Mouse (Mus musculus) neutrophil, adult 5-6 weeks (primary cell): ENCODE results near the gene Ccl24. TPM values are rescaled to one million over a fixed set of nuclear protein-coding genes. Genes with fewer than 3 reads are reported as not detected.

Experiments
- ATAC-seq: fragments of 151-379, 151-347 bp; 2 replicates; pipeline ENCODE4 v1.8.0; 2017; ENCODE audit warnings: mild to moderate bottlenecking, moderate TSS enrichment; ENCODE audit not compliant: insufficient number of reproducible peaks, poor library complexity, low FRiP score, severe bottlenecking; ENCODE audit errors: extremely low read depth
- total RNA-seq: library from RNA; stranded (forward); fragments of 200-1000 nt; gene quantifications from 2 replicates; pipeline ENCODE4 v1.2.3, GENCODE M21; 2017

Gene Ccl24
- total RNA-seq, 1 experiment from 2014 or later, result not detected

- ATAC-seq, result no peak
These were observed 21.3 kb downstream of the Ccl24 start for GRCm38 (mm10) chr5:135551591-135551990.

DNA sequence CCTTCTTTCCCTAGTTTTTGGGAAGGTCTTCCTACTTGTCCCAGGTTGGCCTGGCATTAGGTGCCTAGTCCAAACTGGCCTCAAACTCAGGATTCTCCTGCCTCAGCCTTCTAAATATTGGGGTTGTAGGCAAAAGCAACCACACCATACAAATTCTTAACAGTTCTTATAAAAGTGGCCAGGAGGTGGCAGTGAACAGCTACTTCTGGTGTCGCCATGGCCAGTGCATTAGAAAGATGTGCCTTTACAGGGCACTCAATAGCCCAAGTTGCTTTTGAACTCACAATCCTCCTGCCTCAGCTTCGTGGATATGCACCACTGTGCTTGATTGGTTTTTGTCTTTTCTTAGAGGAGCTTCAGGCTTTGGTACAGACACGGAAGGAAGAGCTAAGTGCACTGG, 21.9 kb downstream of the Ccl24 start:
- peak; percentile 62 for ATAC-seq

DNA sequence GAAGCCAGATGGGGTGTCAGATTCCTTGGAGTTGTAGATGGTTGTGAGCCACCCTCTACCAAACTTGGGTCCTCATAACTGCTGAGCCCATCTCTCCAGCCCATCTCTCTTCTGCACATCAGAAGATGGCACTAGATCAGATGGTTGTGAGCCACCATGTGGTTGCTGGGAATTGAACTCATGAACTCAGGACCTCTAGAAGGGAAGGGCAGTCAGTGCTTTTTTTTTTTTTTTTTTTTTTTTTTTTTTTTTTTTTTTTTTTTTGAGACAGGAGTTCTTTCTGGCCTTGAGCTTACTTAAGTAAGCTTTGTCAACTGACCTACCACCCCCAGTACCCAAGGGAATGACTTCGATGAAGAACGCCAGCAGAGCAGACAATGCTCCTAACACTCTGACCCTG, 24.9 kb downstream of the Ccl24 start:
- no peak for ATAC-seq

DNA sequence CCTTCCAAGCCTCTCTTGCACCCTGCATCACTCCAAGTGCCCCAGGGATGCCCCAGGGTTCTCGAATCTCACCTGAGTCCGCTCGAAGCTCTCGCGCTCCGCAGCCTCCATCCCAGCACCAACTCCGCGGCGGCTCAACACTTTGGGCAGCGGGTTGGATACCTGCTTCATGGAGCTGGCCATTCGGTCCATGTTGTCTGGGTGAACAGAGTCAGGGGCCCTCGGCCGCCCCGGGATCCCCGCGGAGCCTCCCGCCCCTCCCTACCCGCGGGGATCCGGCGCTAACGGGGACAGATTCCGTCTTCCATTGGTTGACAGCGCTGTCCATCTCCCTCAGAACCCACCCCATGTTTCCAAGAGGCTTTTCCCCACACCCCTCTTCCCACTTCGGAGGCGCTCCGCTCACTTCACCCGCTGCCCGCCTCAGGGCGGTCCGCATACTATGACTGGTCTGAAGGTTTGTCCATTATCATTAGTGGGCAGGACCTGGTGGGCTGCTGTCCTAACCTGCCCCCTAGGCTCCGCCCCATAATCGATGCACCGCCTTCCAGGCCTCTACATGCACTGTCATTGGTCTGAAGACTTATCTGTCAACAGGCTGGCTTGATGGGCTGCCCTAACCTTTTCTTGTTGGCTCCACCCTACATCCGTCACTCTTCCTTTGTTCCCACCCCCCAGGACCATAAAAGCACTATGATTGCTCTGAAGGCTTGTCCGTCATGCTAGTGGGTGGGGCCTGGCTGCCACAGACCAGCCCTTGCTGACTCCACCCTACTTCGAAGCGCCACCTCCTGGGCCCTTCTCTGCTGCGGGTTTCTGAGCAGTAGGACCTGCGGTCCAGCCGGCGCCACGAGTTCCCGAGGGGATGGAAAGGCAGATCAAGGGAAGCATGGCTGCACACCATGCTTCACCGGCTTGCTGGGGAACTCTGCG, 27.7 kb downstream of the Ccl24 start, which contains the start of gene Hip1:
Gene Hip1 (minus strand): TSS at position 256 of the 933 bp plus-strand sequence.
- peak; percentile 95 for ATAC-seq

GRCm38 (mm10) chr5:135544032-135544558, 28.8 kb downstream of the Ccl24 start:
- no peak for ATAC-seq

DNA sequence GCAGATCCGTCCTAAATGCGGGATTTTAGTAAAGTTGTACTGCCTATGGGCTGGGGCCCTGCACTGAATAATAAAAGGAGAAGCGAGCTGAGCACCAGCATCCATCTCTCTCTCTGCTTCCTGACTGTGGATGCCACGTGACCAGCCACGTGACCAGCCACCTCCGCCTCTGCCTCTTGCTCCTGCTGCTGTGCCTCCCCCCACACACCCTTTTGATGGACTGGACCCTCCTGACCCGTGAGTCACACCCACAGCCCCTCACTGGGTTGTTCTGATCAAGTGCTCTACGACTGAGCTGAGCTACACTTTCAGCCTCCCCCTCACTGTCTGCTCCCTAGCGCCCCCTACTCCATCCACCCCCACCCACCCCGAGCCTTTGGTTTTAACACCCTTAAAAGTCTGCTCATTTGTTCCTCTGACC, 35.0 kb downstream of the Ccl24 start:
- ATAC-seq, result peak; percentile 53

DNA sequence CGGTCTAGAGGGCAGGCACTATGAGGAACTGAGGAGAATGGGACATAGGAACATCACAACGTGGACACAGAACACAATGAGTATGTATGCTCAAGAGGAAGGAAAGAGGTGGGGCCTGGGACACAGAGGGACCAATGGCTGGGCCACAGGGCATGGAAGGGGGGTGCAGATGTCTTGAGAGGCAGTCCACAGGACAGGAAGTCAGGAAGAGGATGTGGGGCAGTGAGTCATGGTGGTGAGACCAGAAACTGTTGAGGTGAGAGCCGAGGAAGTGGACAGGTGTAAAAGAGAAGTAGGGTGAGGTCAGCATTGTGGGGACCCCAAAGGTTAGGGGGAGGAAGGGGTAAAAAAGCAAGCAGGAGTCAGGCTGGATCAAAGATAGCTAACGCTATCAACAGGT, 35.5 kb downstream of the Ccl24 start:
- ATAC-seq, result peak; percentile 98

GRCm38 (mm10) chr5:135535867-135536266, 37.0 kb downstream of the Ccl24 start:
- no peak for ATAC-seq

DNA sequence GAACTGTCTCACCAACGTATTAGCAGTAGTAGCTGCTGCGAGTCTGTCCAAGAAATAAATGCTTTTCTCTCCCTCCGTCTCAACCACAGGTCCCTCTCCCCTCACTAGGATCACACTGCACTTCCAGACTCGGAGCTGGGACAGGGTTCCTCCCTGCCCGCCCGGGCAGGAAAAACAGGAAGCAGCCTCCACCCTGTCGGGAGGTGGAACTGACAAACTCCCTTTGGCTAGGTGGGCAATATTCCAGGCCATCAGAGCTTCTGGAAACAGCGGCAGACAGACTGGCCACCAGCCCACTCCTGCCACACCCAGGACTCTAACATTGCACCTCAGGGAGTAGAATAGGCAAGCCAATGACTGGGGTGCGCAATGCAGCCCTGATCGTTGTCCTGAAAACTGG, 39.4 kb downstream of the Ccl24 start:
- no peak for ATAC-seq

DNA sequence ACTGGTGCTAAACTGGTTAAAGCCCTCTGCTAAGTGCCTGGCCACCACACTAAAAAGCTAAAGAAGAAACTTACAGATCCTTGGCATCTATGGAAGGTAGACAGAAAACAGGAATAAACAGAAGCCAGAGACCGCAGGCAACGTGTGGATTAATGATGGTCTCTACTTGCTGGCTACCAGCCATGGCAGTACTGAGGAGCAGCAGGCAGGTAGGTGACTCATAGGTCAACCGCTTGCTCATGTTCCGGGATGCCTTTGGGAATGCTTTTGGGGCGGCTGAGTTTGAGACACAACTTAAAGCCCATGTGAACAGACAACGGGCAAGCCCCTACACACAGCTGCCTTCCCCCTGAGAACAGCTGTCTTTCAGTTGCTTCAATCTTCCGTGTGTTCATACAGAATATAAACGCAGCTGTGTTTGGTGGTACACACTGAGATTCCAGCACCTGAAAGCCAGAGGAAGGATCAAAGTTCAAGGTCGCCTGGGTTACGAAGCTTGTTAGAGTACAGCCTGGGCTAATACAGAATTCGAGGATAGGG, 41.5 kb downstream of the Ccl24 start:
- ATAC-seq, result no peak

GRCm38 (mm10) chr5:135529964-135530363, 42.9 kb downstream of the Ccl24 start:
- ATAC-seq, result no peak

- ATAC-seq, result no peak
These were observed 43.5 kb downstream of the Ccl24 start for GRCm38 (mm10) chr5:135529310-135529709.

- ATAC-seq, result no peak
These were observed 44.9 kb downstream of the Ccl24 start for GRCm38 (mm10) chr5:135527986-135528385.

DNA sequence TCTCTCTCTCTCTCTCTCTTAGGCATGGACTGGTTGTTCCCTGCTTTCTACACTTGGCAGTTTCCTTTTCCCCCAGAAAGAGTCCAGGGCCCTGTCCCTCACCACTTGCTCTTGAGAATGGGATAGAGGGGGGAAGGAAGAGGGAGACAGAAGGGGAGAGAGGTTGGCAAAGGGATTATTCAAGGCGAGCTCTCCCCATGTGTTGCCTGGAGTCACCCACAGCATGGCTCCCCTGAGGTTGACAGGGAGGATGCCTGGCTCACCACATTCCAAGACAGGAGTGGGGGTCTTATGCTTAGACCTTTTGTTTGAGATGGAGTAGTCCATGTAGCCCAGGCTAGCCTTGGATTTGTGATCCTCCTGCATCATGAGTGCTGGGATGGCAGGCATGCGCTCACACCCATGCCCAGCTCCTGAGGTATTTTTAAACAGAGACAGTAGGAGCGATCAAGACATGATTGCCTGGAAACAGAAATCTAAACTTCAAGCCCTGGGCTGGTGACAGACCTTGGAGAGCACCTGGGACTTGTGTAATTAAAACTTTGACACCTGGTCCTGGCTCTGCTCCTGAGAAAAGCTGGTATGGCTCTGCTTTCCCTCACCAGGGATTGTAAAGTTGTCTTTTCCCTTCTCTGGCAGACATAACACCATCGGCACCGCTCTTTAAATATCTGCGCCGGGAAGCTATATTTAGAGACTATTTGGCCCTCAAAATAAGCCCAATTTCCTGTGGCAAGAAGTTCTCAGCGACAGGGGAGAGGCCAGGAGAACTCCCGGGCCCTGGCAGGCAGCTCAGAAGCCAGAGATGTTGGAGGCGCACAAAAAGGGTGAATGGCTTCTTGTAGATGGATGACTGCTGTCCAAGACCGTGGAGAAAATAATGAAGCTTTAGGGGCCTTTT, 47.9 kb downstream of the Ccl24 start:
- ATAC-seq, result no peak

DNA sequence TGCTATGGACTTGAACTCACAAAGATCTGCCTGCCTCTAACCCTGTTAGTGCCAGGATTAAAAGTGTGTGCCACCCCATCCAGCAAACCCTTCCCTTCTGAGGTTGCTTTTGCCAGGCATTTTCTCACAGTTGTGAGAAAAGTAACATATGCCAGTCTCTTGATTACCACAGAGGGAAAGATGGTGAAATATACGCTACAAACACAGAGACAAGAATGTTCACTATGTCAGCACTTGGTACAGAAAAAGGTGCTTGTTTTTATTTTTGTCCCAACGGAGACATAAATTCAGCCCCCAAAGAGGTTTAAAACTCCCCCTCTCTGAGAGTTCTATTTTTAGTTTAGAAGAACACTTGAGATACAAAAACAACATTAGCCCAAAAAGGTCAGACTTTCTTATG, 48.8 kb downstream of the Ccl24 start:
- no peak for ATAC-seq

DNA sequence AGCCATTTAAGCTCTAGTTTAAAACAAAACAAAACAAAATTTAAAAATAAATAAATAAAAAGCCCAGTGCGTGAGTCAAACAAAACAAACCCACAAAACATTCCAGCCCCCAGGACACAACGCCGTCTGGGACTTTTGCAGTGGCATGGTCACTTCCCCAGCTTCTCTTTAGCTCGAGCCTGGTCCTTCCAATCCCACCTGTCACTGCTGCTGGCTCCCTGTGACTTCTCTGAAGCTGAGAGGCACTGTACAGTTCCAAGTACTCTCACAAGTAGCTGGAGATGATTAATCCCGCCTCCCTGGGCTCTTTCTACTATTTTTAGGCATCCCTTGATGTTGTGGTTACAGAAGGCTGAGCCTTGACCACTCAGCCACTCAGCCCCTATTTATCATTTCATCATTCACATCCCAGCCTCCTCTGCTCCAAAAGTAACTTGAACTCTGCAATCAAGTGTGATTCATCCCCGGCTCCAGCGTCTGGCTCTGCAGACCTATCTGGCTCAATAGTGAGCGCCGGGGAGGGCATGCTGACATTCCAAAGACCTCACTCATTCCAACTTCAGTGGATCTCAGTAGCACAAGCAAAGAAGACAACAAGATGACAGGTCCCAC, 50.6 kb downstream of the Ccl24 start:
- ATAC-seq, result no peak
